Mouse (Mus musculus): ENCODE data around the gene Emilin2. TPM values are rescaled to one million over a fixed set of nuclear protein-coding genes. Genes with fewer than 3 reads are reported as not detected.
A peak's percentile ranks its signal among the peaks of the same experiment; 100 is the strongest.

The Emilin2 gene
- polyA plus RNA-seq, 1 experiment from 2014 or later: 32.9 TPM

GRCm38 (mm10) chr17:71223676-71224075, 88.1 kb downstream of the Emilin2 start:
- ATAC-seq (ENCODE audit: insufficient number of reproducible peaks, low FRiP score, low TSS enrichment, low read depth): no peak
- Histone ChIP-seq H3K9me3 (no peaks in the 10 kb centered on the region), H3K4me1 (0 out of 2 replicates have a peak, but pooled peaks cover 2% of the 10 kb centered on the region), H3K27me3 (no peaks in the 10 kb centered on the region), H3K36me3 (0 out of 2 replicates have a peak, but pooled peaks cover 3% of the 10 kb centered on the region), H3K27ac (no peak overlapping the region), H3K4me2 (no peak overlapping the region), H3K9ac (no peak overlapping the region), H3K4me3 (no peak overlapping the region)
- WGBS: 65% methylated on average over 5 of the region's 5 CpGs

DNA sequence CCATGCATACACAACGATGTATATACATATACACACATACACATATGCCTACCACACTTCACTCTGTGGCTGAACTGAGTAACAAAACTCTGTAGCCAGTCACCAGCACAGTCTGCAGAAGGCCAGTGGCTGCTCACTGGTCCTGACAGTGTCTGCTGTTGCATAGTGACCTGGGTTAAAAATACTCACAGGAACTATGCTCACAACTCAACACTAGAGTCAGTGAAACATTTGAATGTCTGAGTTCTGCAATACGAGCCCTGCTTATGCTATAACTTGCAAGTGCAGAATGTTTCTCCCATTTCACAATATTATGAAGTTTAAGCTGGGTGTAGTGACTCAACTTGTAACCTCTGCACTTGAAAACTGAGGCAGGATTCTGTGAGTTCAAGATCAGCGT, 90.4 kb downstream of the Emilin2 start:
- Histone ChIP-seq H3K4me1 (0 out of 2 replicates have a peak, but pooled peaks cover 2% of the 10 kb centered on the region), H3K36me3 (peaks cover 13% of the 10 kb centered on the region)
- ATAC-seq (ENCODE audit: insufficient number of reproducible peaks, low FRiP score, low TSS enrichment, low read depth): no peak

DNA sequence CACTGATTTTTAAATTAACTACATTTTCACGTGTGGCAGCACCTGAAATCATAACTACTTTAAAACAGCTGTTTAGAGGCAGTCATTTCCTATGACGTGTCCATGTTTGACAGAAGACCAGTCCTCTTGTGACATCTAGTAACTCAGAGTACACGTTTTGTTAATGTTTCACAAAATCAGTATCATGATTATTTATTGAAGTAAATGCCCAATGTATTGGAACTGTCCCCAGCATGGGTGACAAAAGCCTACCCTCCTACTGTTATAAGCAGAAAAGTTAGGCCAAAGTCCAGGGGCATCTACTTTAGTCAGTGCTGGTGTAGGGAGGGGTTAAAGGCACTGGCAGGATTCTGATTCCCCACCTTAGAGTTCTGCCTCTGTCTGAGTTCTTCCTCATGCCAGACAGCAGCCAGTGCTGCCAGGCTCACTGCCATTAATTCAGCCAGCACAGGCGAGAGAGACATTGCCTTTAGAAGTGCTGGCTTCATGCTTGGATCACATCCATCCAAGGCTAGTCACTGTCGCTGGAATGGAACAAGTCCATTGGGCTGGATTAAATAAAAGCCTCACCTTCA, 94.6 kb downstream of the Emilin2 start:
- Histone ChIP-seq H3K27ac (no peak overlapping the region), H3K27me3 (no peaks in the 10 kb centered on the region), H3K9ac (no peak overlapping the region), H3K4me1 (peaks cover 9% of the 10 kb centered on the region), H3K9me3 (no peaks in the 10 kb centered on the region), H3K4me2 (no peak overlapping the region), H3K4me3 (no peak overlapping the region), H3K36me3 (peaks cover 10% of the 10 kb centered on the region)
- no peak for ATAC-seq (ENCODE audit: insufficient number of reproducible peaks, low FRiP score, low TSS enrichment, low read depth)
- WGBS: 81% methylated on average over 5 of the region's 5 CpGs

More for the DNA sequence above, 90.4 kb downstream of the Emilin2 start:
- Histone ChIP-seq H3K9ac (no peak overlapping the region), H3K9me3 (no peaks in the 10 kb centered on the region), H3K27me3 (no peaks in the 10 kb centered on the region), H3K4me2 (no peak overlapping the region), H3K4me3 (no peak overlapping the region), H3K27ac (no peak overlapping the region)
- 83% methylated on average over 3 of the region's 3 CpGs for WGBS

DNA sequence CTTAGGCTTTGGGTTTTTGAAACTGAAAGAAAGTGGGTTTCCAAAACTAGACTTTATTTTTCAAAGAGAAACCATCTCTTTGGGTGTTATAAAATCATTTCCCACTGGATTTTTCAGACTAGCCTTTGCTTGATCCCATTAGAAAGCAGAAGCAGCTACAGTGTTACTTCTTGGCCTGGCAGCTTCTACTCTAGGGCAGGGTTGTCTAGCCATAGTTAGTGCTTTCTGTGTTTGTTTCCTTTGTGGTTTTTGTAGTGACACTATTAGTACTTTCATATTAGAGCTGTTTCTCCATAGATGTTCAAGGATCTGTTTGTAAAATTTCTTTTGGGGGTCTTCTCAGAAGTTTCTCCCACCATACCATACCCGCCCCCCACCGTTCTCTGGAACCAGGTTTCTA, 95.5 kb downstream of the Emilin2 start:
- WGBS: 74% methylated on average over 2 of the region's 2 CpGs
- ATAC-seq (ENCODE audit: insufficient number of reproducible peaks, low FRiP score, low TSS enrichment, low read depth): no peak
- Histone ChIP-seq H3K4me3 (no peak overlapping the region), H3K9ac (no peak overlapping the region), H3K9me3 (no peaks in the 10 kb centered on the region), H3K27me3 (no peaks in the 10 kb centered on the region), H3K27ac (no peak overlapping the region), H3K4me2 (no peak overlapping the region), H3K4me1 (peaks cover 15% of the 10 kb centered on the region), H3K36me3 (peaks cover 10% of the 10 kb centered on the region)

GRCm38 (mm10) chr17:71215241-71215839, 96.4 kb downstream of the Emilin2 start:
- peaks cover 10% of the 10 kb centered on the region for H3K36me3 ChIP-seq
- H3K9me3 ChIP-seq: no peaks in the 10 kb centered on the region
- H3K4me1 ChIP-seq: peaks cover 18% of the 10 kb centered on the region
- H3K4me3 ChIP-seq: no peak overlapping the region
- no peak overlapping the region for H3K27ac ChIP-seq
- ATAC-seq (ENCODE audit: insufficient number of reproducible peaks, low FRiP score, low TSS enrichment, low read depth): no peak
- 57% methylated on average over 2 of the region's 2 CpGs for WGBS
- no peaks in the 10 kb centered on the region for H3K27me3 ChIP-seq
- no peak overlapping the region for H3K9ac ChIP-seq
- no peak overlapping the region for H3K4me2 ChIP-seq

DNA sequence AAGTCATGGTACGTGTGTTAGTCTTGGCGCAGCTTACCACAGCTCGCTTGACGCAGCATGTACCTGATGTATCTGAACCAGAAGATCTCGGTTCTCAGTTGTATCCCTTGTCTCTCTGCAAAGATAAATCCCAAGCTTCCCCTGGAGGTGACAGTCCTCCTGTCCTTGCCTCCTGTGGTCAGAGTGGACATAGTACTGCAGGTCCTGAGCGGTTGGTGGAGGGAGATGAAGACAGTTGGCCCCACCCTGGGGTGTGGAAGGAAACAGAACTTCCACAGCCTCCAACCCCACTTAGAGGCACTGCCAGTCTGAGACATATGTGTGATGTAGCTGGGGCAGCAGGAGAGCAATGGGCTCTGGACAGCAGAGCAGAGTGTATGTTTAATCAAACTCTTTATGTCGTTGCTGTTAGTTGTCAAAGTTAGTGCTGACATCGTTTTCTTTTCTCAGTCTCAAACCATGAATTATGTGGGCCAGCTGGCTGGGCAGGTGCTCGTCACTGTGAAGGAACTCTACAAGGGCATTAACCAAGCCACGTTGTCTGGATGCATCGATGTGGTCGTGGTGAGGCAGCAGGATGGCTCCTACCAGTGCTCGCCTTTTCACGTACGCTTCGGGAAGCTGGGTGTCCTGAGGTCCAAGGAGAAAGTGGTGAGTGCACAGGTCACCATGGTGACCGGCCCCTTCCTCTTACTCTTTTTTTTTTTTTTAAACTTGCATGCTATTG, 97.1 kb downstream of the Emilin2 start:
- WGBS: 76% methylated on average over 17 of the region's 17 CpGs
- H3K4me2 ChIP-seq: no peak overlapping the region
- no peak for ATAC-seq (ENCODE audit: insufficient number of reproducible peaks, low FRiP score, low TSS enrichment, low read depth)

DNA sequence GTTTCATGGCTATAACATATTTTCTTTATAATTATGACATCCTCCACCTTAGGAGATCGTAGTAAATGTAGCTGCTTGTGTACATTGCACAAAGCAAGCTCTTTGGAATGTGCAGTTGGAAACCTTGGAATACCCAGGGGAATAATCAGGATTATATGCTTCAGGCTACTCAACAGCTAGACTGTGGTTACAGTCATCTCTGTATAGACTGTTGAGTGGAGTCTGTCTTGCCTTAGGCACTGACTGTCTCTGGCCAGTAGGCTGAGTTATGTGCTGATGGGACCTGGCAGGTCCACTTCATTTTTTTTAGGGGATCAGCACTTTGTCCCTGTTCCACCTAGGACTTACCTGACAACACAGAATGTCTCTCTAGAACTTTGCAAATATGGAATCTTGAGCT, 98.1 kb downstream of the Emilin2 start:
- H3K4me2 ChIP-seq: no peak overlapping the region
- no peak overlapping the region for H3K4me3 ChIP-seq
- no peaks in the 10 kb centered on the region for H3K9me3 ChIP-seq
- H3K27me3 ChIP-seq: no peaks in the 10 kb centered on the region
- no peak for ATAC-seq (ENCODE audit: insufficient number of reproducible peaks, low FRiP score, low TSS enrichment, low read depth)
- peaks cover 16% of the 10 kb centered on the region for H3K4me1 ChIP-seq
- 43% methylated on average over 1 of the region's 1 CpGs for WGBS
- no peak overlapping the region for H3K9ac ChIP-seq
- H3K27ac ChIP-seq: no peak overlapping the region
- H3K36me3 ChIP-seq: peaks cover 10% of the 10 kb centered on the region

More for the DNA sequence above, 97.1 kb downstream of the Emilin2 start:
- Histone ChIP-seq H3K27me3 (no peaks in the 10 kb centered on the region), H3K27ac (no peak overlapping the region), H3K4me3 (no peak overlapping the region), H3K9me3 (no peaks in the 10 kb centered on the region), H3K36me3 (peaks cover 10% of the 10 kb centered on the region), H3K4me1 (peaks cover 18% of the 10 kb centered on the region), H3K9ac (no peak overlapping the region)

DNA sequence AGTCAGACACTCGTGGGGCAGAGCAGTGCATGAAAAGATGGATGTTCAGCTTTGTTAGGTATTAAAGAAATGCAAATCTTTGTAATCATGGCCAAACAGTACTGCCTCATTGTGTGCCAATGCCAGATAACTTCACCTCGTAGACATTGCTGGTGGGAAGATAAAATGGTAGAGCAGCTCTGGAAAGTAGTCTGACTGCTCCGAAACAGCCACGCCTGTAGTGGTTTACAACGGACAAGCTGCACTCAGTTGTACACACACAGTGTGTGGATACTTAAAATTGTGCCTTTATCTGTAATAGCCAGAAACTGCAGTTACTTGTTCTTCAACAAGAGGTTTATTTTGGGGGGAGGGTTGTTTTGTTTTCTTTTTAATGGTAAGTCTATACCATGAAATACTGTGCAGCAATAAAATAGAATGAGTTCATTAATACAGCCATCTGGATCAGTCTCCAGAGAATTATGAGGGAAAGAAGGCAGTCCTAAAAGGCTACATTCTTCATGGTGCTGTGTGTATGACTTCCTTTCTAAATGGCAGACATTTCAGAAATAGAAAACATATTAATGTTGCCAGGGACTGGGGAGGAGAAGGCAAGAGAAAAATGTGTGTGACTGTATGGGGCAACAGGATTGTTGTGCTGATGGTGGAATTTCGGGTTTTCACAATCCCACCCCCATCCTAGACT, 99.7 kb downstream of the Emilin2 start:
- ATAC-seq (ENCODE audit: insufficient number of reproducible peaks, low FRiP score, low TSS enrichment, low read depth): no peak
- Histone ChIP-seq H3K36me3 (0 out of 2 replicates have a peak, but pooled peaks cover under 1% of the 10 kb centered on the region), H3K27ac (peak overlapping the region; percentile 39), H3K9me3 (no peaks in the 10 kb centered on the region), H3K4me2 (no peak overlapping the region), H3K4me3 (no peak overlapping the region), H3K9ac (no peak overlapping the region), H3K27me3 (no peaks in the 10 kb centered on the region), H3K4me1 (peaks cover 16% of the 10 kb centered on the region)
- 48% methylated on average over 6 of the region's 6 CpGs for WGBS

DNA sequence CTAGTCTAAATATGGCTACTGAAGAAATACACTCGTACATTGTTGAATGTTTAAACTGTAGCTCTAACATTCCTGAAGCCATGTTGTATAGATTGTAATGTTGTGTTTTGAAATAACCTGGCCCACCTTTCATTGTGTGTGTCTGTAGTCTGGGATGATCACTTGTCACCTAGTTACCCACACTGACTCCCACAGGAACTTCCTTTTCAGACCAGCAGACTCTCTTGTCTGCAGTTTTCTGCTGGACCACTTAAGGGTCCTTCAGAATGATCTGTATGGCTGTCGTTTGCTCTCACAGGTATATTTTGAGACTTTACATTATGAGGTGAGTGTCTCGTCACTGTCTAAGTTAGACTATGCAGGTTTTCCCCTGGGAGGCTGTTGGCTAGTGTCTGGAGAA, 101.8 kb downstream of the Emilin2 start:
- no peak overlapping the region for H3K27ac ChIP-seq
- H3K9me3 ChIP-seq: no peaks in the 10 kb centered on the region
- no peak overlapping the region for H3K4me3 ChIP-seq
- no peak overlapping the region for H3K9ac ChIP-seq
- H3K27me3 ChIP-seq: no peaks in the 10 kb centered on the region
- no peaks in the 10 kb centered on the region for H3K36me3 ChIP-seq
- no peak for ATAC-seq (ENCODE audit: insufficient number of reproducible peaks, low FRiP score, low TSS enrichment, low read depth)
- 75% methylated on average over 3 of the region's 3 CpGs for WGBS
- peaks cover 16% of the 10 kb centered on the region for H3K4me1 ChIP-seq
- no peak overlapping the region for H3K4me2 ChIP-seq

- Histone ChIP-seq H3K4me1 (peaks cover 9% of the 10 kb centered on the region; the same call in 1 of the 2 replicates), H3K9ac (no peak overlapping the region), H3K36me3 (no peaks in the 10 kb centered on the region), H3K27me3 (no peaks in the 10 kb centered on the region), H3K9me3 (no peaks in the 10 kb centered on the region), H3K4me3 (no peak overlapping the region), H3K4me2 (no peak overlapping the region), H3K27ac (no peak overlapping the region)
- no peak for ATAC-seq (ENCODE audit: insufficient number of reproducible peaks, low FRiP score, low TSS enrichment, low read depth)
- WGBS: 42% methylated on average over 1 of the region's 1 CpGs
These were observed 102.9 kb downstream of the Emilin2 start for GRCm38 (mm10) chr17:71208921-71209320.

- Histone ChIP-seq H3K4me2 (no peak overlapping the region), H3K36me3 (no peaks in the 10 kb centered on the region), H3K4me1 (peaks cover 9% of the 10 kb centered on the region; the same call in 1 of the 2 replicates), H3K27ac (no peak overlapping the region), H3K9me3 (no peaks in the 10 kb centered on the region), H3K9ac (no peak overlapping the region), H3K4me3 (no peak overlapping the region), H3K27me3 (no peaks in the 10 kb centered on the region)
- no peak for ATAC-seq (ENCODE audit: insufficient number of reproducible peaks, low FRiP score, low TSS enrichment, low read depth)
- WGBS: 95% methylated on average over 1 of the region's 1 CpGs
These were observed 103.4 kb downstream of the Emilin2 start for GRCm38 (mm10) chr17:71208376-71208775.

- 94% methylated on average over 3 of the region's 3 CpGs for WGBS
- peaks cover 9% of the 10 kb centered on the region; the same call in 1 of the 2 replicates for H3K4me1 ChIP-seq
These were observed 104.5 kb downstream of the Emilin2 start for GRCm38 (mm10) chr17:71207268-71207667.

More at GRCm38 (mm10) chr17:71207268-71207667, 104.5 kb downstream of the Emilin2 start:
- Histone ChIP-seq H3K4me3 (no peak overlapping the region), H3K4me2 (no peak overlapping the region), H3K9ac (no peak overlapping the region), H3K27me3 (no peaks in the 10 kb centered on the region), H3K36me3 (no peaks in the 10 kb centered on the region), H3K9me3 (no peaks in the 10 kb centered on the region), H3K27ac (no peak overlapping the region)
- no peak for ATAC-seq (ENCODE audit: insufficient number of reproducible peaks, low FRiP score, low TSS enrichment, low read depth)

Measured in limb, embryonic 15.5 days (tissue).